Mouse (Mus musculus): Measurements from ENCODE around the gene Ppp1r3f.

Ppp1r3f gene

GRCm38 (mm10) chrX:7574087-7574884, at the start of gene Ppp1r3f:
Ppp1r3f (minus strand) TSS chrX:7574283.
- DNase-seq: peak; percentile 98

- no peak for DNase-seq
These were observed 43.9 kb upstream of the Ppp1r3f start for GRCm38 (mm10) chrX:7617889-7618551.

- DNase-seq: no peak
These were observed 36.6 kb upstream of the Ppp1r3f start for GRCm38 (mm10) chrX:7610536-7611258.

GRCm38 (mm10) chrX:7610035-7610434, 36.0 kb upstream of the Ppp1r3f start:
- no peak for DNase-seq

- no peak for DNase-seq
These were observed 32.7 kb upstream of the Ppp1r3f start, which contains the start of gene Cacna1f for GRCm38 (mm10) chrX:7606783-7607182. Cacna1f (plus strand) TSS chrX:7607083.

- no peak for DNase-seq
These were observed 31.5 kb upstream of the Ppp1r3f start for GRCm38 (mm10) chrX:7605575-7605941.

GRCm38 (mm10) chrX:7604879-7605574, 30.9 kb upstream of the Ppp1r3f start, which contains the start of gene Ccdc22:
Ccdc22 (minus strand) TSS chrX:7605517.
- peak; percentile 93 for DNase-seq

- no peak for DNase-seq
These were observed 29.9 kb upstream of the Ppp1r3f start for GRCm38 (mm10) chrX:7604004-7604403.

GRCm38 (mm10) chrX:7595371-7595770, 21.3 kb upstream of the Ppp1r3f start:
- DNase-seq: no peak

GRCm38 (mm10) chrX:7586356-7586755, 12.3 kb upstream of the Ppp1r3f start:
- DNase-seq: no peak

- no peak for DNase-seq
These were observed 9.8 kb upstream of the Ppp1r3f start for GRCm38 (mm10) chrX:7583881-7584280.

- no peak for DNase-seq
These were observed 7.1 kb upstream of the Ppp1r3f start for GRCm38 (mm10) chrX:7581151-7581550.

GRCm38 (mm10) chrX:7574885-7575231, 775 bp upstream of the Ppp1r3f start:
- DNase-seq: no peak

GRCm38 (mm10) chrX:7573176-7574086, 652 bp downstream of the Ppp1r3f start, which contains the start of gene Foxp3:
Foxp3 (plus strand) TSS chrX:7573644.
- DNase-seq: peak; percentile 26

- DNase-seq: no peak
These were observed 1.6 kb downstream of the Ppp1r3f start for GRCm38 (mm10) chrX:7572466-7572865.

- DNase-seq: no peak
These were observed 2.4 kb downstream of the Ppp1r3f start for GRCm38 (mm10) chrX:7571565-7572136.

GRCm38 (mm10) chrX:7570481-7571175, 3.5 kb downstream of the Ppp1r3f start:
- no peak for DNase-seq

GRCm38 (mm10) chrX:7567491-7567890, 6.6 kb downstream of the Ppp1r3f start:
- DNase-seq: no peak

GRCm38 (mm10) chrX:7566352-7566751, 7.7 kb downstream of the Ppp1r3f start:
- no peak for DNase-seq

GRCm38 (mm10) chrX:7563076-7563475, 11.0 kb downstream of the Ppp1r3f start:
- no peak for DNase-seq

- DNase-seq: no peak
These were observed 20.6 kb downstream of the Ppp1r3f start for GRCm38 (mm10) chrX:7553474-7553873.
